Mouse (Mus musculus) adrenal gland (tissue): ENCODE results near the gene Acsbg2.

ENCODE experiments used
- intact Hi-C: fragments of 180-260 bp; cut with DNase I; formaldehyde crosslinking; loops from one replicate; pipeline ENCODE4 v1.15.1; 2025

Gene Acsbg2

DNA sequence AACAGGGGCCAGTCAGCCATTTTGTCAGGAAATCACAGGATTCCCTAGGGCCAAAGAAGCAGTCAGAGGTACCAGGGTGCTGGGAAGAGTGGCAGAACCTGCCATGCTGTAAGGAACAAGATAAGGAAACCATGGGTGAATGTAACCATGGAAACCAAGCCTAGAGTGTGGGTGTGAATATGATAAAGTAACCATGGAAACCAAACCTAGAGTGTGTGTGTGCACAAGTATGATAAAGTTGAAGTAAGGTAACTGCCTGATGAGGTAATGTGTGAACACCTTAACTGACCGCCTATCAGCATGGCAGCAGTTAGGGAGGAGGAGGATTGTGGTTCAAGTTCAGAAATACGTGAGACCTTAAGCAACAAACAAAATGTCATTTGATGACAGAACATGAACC, 47.5 kb downstream of the Acsbg2 start:
- intact Hi-C loops: no loop called here

DNA sequence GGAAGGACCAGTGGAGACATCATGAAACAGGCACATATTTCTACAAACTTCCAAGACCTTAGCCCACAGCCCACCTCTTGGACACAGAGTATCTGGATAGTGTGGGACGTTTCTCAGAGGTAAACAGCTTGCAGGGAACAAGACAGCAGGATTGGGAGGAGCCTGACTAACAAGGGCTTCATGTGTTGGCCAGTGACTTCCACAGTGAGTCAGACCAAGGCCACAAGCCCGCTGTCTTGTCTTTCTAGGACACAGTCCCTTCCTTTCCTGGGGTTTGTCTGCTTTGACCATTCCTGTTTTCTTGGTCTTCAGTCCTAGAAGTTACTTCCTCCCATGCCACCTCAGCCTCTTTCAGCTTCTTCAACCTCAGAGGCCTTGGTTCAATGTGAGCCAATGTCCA, 50.9 kb downstream of the Acsbg2 start:
- intact Hi-C loops: no loop called here

DNA sequence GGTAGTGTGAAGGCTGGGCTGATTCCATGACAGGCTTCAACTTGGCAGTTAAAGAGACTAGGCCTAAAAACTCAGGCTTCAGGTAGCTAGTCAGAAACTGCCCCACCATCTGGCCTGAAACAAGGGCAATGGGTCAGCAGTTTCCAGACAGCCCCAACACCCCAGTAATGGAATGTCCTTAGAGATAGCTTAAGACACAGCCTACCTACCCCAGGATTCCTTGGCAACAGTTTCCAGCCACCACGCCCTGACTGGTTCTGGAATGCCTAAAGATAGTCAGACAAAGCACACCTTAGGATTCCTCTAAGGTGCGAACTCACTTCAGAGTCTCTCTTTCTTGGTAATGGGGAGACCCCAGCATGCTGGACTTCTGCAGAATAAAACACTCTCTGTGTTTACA, 51.9 kb downstream of the Acsbg2 start:
- intact Hi-C loops: no loop called here

DNA sequence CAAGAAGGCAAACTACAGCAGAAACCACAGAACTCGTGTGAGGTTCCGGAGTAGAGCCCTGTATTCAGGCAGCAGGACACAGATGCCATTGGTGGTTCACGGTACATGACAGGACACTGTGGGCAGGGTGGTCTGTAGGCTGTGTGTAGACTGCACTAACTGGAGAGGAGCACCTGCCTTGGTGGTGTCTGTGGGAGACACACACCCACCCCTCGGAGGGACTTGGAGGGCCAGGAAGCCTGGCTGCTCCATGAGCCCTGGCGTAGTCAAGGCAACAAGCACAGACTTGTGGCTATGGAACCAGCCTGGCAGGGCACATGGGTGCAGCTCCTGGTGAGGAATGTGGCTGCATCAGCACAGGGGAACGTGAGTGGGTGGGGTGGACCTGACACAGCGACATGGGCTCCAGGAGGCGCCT, 54.5 kb downstream of the Acsbg2 start:
- intact Hi-C loops: no loop called here

DNA sequence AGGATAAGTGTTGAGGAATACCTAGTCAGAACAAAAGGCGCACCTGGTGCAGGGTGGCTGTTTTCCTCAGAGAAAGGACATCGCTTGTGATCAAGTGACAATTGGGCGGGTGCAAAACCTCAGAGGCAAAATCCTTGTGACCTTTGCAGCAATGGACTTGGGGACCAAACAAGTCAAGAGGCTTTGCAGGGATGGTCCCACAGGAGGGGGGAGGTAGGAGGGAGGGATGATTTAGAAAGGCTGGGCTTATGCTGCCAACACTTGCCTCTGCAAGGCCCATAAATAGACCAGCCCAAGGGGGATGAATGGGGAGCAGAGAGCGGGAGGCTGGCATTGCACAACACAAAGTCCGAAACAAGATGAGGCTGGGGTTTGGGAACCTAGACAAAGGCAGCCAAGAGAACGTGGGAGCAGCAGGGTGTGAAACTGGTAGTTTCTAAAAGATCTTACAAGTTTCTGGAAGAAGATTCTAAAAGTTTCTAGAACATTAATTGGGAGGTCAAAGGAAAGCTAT, 55.2 kb downstream of the Acsbg2 start:
- intact Hi-C loops: no loop called here

DNA sequence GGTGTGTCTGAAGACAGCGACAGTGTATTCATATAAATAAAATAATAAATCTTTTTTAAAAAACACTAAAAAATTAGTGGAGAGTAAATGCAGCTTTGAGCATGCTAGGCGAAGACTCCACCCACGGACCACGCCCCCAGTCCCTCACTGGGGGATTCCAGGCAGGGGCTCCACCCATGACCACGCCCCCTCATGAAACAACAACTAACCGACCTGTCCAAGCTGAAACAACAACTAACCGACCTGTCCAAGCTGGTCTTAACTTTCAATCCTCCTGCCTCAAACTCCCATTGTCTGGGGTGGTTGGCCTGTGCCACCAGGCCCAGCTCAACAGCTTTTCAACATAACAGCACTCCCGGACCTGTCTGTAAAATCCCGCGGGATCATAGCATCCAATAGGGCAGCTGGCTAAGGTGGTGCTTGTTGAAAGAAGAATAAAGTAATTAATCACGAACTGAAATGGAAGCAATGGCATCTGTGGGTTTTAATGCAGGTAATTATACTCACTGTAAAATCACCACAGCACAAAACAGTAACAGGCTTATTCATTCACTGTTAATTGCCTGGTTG, 56.1 kb downstream of the Acsbg2 start:
- intact Hi-C loops: no loop called here

DNA sequence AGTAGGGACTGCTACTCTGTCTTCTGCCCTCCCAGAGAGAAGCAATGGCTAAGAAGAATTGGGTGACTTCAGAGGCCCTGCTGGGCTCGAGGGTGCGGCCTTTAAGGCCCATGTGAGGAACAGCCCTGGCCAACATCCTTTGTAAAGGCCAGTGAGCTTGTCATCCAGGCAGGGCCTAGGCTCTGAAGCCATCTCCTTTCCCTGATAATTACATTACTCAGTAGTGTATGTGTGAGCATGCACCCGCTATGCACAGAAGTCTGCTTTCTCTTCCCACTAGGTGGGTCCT, 59.2 kb downstream of the Acsbg2 start:
- intact Hi-C loops: no loop called here

DNA sequence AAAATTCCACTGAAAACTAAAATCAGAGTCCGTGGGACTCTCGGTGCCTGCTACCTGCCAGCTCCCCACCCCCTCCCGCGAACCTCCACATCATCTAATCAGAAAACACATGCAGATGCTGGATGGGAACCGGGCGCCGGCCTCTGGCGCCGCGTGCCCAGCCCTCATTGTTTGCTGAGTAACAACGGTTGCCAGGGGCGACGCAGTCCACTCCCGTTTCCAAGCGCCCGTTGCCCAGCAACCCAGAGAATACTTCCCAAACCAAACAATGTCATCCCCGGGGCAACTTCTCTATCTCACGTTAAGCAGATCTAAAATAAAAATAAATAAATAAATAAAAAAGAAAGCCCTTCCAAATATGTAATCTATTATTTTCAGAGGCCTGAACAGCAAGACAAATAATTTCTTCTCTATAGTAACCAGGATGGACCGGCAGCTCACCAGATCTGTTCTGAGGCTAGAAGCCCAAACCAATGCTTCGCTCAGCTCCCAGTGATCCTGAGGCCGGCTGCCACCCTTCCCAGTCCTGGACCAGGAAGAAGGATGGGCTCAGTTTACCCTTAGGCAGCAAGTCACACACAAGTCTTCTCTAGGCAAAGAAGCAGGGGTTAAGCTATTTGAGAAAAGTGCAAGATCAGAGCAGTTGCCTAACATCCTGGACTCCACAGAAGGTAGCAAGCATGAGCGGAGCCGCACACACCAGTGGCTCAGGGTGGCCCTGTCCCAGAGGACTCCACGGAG, 59.8 kb downstream of the Acsbg2 start:
- intact Hi-C loops: no loop called here

DNA sequence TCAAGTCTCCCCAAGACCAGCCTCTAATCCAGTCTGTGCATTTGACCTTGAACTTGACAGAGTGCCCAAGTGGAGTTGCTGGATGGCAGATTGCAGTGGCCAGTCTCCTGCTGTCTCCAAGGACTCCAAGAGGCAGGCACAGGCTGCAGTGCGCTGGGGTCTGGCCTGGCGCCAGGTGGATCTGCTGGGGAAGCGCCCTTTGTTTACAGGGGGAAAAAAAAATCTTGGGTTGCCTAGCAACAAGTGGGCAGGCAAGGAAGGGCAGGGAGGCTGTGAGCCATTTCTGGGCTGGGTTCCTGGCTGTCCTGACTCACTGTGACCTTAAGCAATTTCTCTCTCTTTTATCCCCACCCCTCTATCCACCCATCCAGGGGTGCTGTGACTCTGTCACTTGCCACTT, 64.0 kb downstream of the Acsbg2 start:
- intact Hi-C loops: no loop called here

DNA sequence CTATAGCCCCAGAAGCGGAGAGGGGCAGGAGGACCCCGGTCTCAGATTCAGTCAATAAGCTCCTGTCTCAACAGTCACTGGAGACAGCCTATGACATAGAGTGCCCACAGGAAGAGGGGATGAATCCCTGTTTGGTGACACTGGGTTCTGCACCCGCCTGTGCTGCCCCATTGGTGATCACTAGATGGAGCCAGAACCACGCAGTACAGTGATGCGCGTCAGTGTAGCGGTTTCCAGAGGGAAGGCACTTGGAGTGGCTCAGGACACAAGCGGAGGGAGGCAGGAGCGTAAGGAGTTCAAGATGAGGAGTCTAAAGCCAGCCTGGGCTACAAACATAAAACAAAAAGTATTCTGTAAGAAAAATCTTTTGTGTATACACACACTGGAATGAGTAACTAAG, 65.7 kb downstream of the Acsbg2 start:
- intact Hi-C loops: loop anchor here (1.0 to 5.0 kb wide), 2 partner anchors 50 to 144 kb away; no protein-coding TSS in a partner anchor

DNA sequence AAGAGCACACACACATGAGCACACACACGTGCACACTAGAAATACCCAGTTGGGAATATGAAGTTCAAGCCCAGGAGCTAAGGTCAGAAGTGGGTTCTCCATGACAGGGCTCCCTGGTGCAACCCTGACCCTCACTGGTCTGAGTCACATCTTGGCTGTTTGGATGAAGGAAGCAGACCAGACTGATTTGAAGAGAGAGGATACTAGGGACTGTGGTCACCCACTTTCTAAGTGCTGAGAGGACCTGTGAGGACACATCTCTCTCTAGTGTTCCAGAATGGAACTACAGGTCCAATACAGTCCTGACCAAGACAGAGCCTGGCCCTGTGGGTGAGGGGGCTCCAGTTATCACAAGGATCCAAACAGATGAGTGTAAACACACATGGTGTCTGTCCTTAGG, 68.5 kb downstream of the Acsbg2 start:
- intact Hi-C loops: loop anchor here (5.0 kb wide), 1 partner anchor 147 kb away; no protein-coding TSS in a partner anchor

DNA sequence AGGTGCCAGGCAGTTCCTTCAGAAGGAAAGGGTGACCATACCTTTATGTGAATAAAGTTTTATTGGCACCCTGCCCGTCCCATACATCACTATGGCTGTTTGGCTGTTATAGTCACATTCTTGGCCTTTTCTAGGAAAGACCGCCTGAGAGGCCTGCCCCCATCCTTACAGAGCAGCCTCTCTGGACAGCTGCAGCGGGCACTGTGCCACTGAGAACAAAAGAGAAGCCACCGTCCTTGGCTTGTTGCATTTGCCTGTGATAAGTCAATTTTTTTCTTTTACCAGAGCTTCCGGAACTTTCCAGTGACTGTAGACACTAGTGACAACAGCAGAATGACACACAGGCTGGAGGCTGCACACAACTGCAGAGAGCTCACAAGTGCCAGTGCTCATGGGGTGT, 69.3 kb downstream of the Acsbg2 start:
- intact Hi-C loops: loop anchor here (5.0 kb wide), 2 partner anchors 38 to 147 kb away; no protein-coding TSS in a partner anchor

DNA sequence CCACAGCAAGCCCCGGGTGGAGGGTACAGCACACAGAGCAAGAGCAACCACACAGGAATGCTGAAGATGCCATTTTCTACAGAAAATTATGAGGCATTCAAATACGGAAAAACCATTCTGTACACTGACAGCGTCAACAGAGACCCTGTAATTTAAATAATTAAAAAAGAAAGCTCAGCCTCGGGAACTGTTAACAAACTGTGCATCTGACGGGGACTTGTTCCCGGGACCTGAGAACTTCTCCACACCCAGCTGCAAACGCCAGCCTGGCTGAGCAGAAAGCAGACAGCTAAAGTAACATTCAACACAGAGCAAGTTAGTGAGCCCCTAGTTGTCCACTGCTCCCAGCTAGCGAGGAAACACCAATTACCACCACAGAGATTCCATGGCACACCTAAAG, 72.2 kb downstream of the Acsbg2 start:
- intact Hi-C loops: loop anchor here (5.0 kb wide), 1 partner anchor 35 kb away; no protein-coding TSS in a partner anchor

DNA sequence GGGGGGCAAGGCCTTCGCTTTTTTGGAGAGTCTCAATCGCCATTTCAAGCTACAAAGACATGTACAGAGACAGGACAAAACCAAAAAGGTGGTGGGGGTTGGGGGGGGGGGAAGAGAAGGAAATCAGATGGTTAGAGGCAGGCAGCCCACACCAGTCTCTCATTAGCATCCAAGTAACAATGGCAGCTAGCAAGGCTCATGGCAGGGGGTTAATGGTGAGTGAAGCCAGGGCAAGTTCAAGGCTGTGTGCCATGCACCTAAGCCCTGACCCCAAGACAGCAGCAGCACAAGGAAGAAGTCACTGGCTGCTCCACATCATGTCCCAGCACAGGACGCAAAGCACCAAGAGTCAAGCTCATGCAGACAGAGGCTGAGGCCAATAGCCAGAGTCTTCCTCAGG, 75.0 kb downstream of the Acsbg2 start:
- intact Hi-C loops: no loop called here

DNA sequence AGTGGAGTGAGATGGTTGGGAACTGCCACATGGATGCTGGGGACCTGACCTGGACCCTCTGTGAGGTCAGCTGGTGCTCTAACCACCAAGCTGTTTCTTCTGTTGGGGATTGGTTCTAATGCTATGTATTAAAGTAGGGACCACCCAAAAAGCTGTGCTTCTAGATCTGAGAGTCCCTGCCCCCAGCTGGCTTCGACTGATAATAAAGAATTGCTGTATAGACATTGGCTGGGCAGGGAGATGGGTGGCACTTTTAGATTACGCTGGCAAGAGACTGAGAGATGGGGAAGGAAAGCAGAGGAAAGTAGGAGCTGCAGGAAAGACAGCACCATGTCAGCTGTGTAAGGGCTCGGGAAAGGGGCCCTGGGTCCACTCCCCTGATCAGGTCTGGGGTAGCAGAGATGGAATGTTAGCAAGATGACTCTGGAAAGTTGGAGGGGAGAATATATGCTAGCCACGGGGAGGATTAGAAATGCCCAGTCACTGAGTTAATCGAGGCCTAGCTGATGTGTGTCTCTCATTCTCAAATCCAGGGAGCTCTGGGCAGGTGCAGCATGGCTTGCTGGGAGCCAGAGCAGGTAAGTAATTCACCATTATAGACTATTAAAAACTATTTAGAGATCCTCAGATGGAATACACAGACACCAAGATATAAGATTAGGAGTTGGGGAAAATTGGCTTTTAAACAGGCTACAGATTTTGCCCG, 80.5 kb downstream of the Acsbg2 start:
- intact Hi-C loops: no loop called here
